Mouse (Mus musculus): ENCODE results near the gene Spert.

Gene Spert

DNA sequence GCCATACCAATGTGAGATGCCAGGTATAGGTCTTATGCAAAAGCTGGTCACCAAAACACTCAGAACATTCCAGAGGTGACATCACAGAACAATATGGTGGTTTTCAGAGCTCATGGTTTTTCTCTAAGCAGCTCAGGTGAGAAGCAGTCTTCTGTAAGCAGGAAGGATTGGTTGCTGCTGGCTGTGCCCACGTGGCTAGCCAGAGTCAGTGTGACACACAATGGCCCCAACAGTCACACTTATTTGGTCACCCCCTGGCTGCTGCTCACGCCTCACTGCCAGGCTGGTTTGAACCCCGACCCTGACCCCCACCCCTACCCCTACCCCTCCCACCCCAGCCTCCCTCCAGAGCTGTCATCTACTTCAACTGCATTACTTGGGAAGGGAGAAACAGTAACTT lies at the start of gene Spert:
Spert (minus strand) TSS at position 139 of the 400 bp plus-strand sequence.
- no peak for DNase-seq

DNA sequence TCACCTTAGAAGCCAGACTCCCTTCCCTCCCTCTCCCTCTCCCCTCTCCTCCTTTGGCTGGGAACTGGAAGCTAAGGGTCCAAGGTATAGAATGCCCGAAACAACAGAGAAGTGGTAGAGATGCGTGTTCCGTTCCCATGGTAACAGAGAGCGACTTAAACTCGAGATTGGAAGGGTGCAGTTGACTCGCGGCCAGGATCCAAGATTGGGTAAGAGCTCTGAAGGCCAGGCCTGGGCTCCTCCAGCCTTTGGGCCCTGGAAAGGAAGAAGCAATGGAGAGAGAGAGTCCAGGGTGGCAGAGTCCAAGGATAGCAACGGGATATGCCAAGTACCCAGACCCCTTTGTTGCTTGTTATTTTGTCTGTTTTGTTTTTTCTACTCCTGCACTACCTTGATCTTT lies 49.2 kb upstream of the Spert start, which contains the start of gene Erich6b:
Erich6b (plus strand) TSS at position 180 of the 400 bp plus-strand sequence.
- no peak for DNase-seq

DNA sequence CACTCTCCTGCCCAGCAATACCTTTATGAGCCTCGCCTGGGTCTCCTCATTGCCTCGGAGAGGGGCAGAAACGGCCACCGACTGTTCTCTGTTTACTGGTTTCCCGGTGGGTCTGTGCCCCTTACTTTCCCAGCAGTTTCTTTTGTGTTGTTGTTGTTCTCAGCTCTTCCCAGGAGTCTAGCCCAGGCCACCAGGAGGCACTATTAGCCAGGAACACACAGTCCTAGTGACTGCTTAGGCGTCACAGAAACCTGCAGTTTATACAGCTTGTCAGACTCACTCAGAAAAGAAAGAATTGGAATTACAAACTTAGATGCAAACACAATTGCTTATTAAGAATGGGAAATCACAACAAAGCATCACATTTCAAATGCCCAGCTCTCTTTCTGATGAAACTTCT lies 48.5 kb upstream of the Spert start:
- DNase-seq: no peak

DNA sequence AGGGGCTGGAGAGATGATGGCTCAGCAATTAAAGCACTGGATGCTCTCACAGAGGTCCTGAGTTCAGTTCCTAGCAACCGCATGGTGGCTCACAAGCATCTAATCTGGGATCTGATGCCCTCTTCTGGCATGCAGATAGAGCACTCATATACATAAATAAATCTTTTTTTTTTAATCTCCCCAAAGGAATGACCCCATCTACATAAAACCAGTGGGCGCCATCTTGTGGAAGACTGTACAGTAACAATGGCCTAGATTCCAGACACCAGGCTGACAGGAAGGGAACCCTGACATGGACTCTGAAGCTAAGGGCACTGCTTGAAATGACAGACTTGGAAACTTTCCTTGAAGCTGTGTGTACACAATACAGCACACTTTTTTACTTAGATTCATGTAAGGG lies 47.9 kb upstream of the Spert start:
- no peak for DNase-seq

DNA sequence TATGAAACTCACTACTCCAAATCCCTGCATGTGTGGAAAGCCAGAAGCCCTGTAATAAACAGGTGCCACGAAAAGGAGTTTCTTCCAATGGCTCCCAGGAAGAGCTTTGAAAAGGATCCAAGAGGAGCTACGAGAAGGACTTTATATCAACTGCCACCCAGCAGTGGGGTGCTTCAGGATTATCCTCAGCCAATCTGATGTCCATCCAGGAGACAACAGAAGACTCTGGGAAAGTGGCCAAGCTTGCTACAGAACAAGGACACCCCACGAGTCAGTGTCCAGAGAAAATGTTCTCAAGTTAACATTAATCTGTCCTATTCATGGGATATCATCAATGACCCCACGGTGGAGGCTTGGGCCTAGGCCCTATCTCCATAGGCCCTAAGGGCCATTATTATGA lies 44.7 kb upstream of the Spert start:
- DNase-seq: no peak

DNA sequence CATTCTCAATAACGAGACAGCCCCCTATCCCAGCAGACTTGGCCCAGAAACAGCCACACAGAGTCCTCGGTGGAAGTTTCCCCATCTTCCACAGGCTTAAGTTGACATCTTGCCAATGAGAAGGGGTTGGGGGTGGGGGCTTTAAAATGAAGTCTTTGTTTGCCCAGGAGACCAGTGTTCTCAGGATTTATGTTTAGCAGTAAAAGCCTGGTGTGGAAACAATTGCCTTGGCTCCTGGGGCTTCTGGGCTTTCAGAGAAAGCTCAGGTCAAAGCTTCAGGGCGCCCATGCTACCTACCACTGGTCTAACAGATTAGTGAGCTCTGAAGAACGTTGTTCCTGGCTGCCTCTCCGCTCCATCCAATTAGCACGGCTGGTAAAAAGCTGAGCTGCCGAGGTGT lies 43.2 kb upstream of the Spert start:
- no peak for DNase-seq

DNA sequence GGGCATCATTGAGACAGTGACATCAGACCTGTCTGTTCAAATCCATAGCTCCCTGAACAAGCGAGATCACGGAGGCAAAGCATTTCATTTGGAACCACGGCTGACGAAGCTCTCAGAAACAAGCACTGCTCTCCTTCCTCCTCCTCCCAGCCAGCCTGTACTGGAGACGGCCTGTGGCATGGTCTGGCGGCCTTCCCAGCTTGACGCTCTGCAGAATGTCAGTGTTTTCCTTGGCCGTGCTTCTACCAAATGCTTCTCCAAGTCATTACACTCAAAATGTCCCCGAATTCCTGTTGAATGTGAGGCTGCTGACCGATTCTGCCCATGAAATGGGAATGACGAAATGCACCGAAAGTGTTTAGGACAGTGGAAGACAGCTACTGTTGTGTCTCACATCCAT lies 42.4 kb upstream of the Spert start:
- DNase-seq: peak; percentile 48 to 79

DNA sequence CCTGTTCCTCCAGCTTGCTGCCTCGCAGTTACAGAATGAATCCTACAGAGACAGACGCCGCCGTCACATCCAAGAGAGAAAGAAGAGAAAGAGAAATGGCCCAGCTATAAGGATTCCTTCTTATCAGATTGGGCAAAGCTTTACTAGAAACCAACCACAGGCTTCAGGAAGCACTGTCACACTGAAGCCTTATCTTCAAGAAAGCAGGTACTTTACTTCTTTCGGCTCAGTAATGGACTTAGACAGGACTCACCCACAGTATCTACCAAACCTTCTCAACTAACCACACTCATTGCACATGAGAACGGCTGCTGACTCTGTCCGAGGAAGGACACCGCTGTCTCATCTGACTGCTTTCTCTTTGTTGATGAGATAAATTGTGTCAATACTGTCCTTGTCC lies 36.0 kb upstream of the Spert start:
- no peak for DNase-seq

DNA sequence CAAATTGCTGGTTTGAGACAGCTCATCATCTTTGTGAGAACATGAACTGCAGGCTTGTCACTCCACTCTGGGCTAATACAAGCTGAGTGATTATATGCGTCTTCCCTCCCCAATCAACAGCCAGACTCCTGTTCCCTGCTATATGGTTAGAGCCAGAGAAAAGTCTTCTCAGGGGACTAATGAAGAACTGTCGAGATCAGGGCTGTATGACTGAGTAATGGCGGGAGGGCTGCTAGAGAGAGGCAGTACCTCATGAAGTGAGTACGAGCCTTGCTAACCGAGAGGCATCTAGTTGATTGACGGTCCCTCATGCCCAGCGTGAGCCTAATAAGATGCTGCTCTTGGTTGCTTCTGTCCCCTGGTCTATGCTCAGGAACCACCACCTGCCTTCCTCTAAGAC lies 30.1 kb upstream of the Spert start:
- DNase-seq: no peak

DNA sequence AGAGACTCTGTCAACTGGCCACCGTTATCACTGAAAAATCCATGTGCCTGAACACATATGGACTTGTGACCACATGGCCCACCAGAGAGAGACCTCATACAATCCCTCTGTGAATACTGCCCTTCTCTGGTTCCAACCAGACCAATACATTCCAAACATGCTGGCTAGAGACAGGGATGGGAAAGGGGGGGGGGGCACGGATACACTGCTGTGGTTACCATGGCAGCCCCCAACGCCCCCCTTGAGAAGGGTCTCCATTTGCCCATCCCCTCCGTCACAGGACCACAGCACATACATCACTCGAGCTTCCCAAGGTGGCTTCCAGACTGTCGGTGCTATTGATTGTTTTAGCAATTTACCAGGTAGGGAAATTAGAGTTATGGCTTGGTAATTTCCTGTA lies 23.5 kb upstream of the Spert start:
- DNase-seq: no peak

DNA sequence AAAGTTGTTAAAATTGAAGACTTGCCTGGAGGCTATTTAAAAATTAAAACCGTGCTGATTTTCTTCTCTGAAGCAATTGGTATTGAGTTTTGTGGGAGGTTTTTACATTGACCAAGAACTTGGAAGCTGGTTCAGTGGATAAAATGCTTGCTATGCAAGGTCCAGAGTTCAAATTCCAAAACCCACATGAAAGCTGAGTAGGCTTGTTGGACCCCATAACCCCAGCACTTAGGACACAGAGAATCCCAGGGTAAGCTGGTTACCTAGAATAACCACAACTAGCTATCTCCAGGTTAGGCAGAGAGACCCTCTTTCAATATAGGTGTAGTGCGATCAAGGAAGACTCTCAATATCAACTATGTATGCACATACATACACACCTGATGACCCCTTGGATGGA lies 16.3 kb upstream of the Spert start:
- no peak for DNase-seq

DNA sequence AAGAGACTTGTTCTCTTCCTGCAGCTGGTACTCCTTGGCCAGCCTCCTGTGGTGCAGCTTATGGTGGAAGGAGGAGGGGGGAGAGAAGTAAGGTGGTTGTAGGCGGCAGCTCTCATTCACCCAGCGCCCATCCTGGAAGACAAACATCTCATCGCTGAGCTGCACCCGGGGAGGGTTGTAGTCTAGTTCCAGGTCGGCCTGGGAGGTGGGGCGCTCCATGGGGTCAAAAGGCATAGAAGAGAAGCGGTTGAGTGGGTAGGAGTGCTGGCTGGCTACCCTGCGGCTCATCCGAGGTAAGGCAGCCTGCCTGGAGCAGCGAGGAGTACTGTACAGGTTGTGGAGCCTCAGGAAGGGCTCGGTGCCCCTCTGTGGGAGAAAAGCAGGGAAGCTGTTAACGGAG lies 9.0 kb downstream of the Spert start:
- no peak for DNase-seq

DNA sequence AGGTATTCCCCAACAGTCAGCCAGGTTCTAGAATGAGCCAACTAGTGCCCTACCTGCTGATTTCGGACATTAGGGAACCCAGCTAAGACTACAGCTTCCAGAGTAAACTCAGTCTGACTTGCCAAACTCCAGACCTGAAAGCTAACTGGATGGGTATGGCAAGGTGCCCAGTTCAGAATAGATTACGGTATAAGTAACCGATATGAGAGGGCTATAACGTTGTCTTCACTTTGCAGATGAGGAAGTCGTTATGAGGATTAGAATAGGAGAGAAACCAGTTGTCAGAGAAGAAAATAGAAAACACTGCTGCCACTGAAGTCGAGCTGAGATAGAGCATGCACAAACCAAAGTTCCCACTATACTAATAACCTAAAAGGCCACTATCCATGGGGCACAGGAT lies 13.9 kb downstream of the Spert start:
- DNase-seq: no peak

DNA sequence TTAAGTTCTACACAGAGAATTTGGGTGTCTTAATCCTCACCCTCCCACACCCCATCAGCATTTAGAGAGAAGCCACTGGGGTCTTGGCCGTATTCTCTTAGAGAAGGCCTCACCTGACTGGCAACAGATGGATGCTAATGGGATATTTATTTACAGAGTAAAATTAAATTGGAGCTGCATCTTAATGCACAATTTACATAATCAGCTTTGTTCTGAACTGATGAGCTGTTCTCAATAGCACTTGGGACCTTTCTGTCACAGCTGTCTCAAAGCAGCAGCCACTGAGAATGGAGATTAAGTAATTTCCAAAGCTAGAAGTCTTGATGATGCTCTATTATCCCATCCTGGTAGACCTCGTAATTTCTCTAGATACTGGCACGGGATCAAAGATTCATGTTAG lies 26.6 kb downstream of the Spert start:
- no peak for DNase-seq

DNA sequence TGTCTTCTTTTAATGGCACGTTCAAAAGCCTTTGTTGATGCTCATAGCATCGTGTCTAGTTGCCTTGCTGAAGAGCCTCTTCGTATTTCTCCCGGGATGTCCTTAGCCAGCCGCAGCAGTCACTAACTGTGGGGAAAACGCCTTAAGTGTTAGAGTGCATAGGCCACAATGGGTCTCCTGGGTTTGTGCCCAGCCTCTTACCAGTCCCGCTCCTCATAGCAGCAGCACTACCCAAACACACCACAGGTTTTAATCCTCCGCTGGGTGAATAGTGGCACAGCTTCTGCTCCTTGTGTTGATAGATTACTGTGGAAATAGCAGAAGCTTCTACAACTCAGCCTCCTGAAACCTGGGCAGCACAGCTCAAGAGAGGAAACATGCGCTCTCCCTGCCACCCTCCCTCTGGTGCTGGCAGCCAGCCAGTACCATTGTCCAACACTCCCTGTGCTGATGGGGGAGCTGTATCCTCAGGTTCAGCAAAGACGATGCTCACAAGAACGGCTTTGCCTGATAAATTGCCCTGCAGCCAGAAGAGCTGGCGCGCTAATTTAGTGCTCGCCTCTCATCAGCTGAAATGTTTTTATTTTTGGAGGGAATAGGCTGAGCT lies 27.3 kb downstream of the Spert start:
- DNase-seq: peak; percentile 46 to 52

DNA sequence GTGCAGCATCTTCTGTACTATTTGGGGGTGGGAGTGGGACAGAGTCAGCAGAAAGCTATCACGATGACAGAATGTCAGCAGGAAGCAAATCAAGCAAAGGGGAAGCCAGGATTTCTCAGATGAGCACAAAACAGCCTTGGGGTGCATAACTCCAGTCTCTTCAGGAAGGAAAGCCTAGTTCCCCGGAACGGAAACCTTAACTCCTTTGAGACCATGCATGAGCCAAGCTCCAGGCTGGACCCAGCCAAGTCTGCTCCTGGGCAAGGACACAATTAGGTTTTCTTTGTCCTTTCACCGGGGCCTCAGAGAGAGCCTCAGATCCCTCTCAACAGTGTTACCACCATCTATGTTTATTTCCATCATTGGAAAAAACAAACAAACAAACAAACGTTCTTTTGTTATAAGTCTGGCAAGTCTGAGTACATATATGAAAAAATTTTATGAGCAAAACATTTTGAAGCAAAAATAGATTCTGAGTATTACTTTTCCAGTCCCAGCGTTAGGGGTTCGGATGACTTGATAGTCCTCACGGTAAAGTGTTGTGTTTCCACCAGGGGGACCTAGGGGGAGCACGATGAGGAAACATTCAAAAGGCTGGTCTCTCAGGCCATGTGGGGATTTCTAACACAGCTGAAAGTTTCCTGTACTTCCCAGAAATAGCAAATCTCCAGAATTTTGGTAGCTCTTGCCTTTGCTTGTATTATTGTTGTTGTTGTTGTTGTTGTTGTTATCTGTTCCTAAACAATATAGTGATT lies 31.2 kb downstream of the Spert start:
- DNase-seq: no peak

DNA sequence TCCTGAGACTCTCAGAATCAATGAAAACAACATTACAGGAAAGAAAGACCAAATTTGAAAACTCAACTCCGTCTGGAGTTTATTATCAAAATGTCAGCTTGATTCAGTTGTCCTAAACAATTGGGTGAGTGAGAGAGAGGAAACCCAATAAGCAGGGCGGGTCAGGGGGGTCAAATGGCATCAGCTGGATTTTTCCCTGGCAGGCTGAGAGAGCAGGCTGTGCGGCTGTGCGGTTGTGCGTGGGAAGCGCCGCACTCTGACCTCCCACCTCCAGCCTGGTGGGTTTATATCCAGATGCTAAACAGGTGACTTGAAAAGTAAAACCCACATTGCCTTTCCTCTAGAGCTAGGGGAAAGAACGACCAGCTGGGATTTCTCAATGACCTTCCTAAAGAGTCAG lies 51.2 kb downstream of the Spert start:
- DNase-seq: no peak

DNA sequence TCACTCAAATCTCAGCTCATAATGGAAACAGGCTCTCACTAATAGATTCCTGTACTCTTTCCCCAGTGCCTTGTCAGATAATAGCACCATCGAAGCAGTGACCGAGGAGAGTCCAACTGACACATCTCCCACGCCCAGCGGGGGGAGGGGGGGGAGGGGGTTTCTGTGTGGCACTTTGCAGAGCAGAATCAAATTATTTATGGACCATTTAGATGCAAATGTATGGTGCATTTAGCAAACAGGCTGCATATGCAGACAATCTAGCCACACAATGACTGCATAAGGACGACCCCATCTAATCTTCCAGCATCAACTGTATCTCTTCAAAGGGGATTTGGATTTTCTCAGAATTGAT lies 51.9 kb downstream of the Spert start:
- no peak for DNase-seq

DNA sequence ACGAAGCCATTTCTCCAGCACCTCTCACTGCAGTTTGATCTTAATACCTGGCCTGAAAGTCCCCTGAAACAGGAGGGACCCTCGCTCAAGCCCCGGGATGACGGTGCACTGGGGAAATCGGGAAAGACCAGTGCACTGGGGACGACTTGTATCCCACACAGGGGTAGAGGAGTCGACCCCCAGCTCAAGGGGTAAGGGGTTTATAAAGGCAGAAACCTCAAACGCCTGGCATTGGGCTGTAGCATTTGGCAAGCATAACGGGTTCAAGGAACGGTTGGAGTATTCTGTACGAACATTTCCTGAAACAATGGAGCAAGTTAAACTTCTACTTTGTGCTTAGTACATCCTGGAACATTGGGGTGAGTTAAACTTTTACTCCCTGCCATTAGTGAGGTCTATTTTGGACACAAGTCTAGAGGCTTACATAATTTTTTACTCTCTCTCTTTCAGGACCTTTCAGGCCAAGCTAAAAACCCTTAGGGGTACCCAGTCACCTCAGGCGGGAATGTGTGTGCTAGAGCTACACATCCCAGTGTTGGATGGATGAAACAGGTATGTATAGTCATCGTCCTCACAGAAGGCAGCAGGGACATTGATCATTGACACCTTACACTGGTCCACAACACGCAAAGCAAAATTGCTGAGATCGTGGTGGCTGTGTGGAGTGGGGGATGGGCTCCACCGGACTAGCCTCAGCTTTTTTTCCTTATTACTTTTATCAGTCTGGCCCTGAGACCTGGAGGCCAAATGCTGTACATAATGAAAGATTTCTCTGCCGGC lies 52.5 kb downstream of the Spert start:
- DNase-seq: no peak

DNA sequence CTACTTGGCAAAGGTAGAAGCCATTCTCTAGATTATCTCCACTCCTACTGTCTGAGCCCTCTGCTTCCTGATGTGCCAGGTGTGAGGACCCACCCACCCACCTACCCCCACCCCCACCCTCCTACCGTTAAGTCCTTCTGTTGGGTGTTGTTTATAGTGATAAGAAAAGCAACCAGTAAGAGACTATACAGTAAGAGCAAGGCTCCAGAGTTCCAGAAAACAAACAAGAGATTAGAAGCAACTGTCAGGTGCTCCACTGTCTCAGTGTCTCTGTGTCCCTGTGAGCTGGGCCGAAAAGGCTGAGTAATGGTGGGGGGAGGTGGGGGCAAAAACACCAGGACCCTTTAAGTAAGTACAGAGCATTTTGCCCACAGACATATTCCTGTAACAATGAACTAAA lies 53.7 kb downstream of the Spert start:
- no peak for DNase-seq

Data from lung, postnatal 4 days (tissue).